Mouse (Mus musculus): ENCODE data around the gene Hunk. TPM values are rescaled to one million over a fixed set of nuclear protein-coding genes. Genes with fewer than 3 reads are reported as not detected.

The Hunk gene
- polyA plus RNA-seq, 1 experiment = 0.71 TPM

GRCm38 (mm10) chr16:90461304-90461905 is 75.6 kb downstream of the Hunk start:
- H3K4me3 ChIP-seq (ENCODE audit: insufficient read depth, poor library complexity, severe bottlenecking) = no peak overlapping the region
- H3K27me3 ChIP-seq (ENCODE audit: control insufficient read depth, insufficient read depth, insufficient read length) = no peaks in the 10 kb centered on the region
- no peak overlapping the region for H3ac ChIP-seq (ENCODE audit: control insufficient read depth, insufficient read length, low read depth)
- no peaks in the 10 kb centered on the region for H3K79me2 ChIP-seq (ENCODE audit: control insufficient read depth, insufficient read depth)
- H3K36me3 ChIP-seq (ENCODE audit: control insufficient read depth, insufficient read depth) = no peaks in the 10 kb centered on the region
- TF ChIP-seq USF1 (IDR thresholded peaks at IDR 0.05; ENCODE audit: low read depth) = no peak
- TF ChIP-seq MYOD1 (IDR thresholded peaks at IDR 0.05; ENCODE audit: control insufficient read depth, insufficient read length, low read depth) = no peak
- no peak for TF ChIP-seq MAX (IDR thresholded peaks at IDR 0.05)
- no peak for TF ChIP-seq FOSL1 (IDR thresholded peaks at IDR 0.05; ENCODE audit: insufficient read depth, low read length, poor library complexity, severe bottlenecking)
- TF ChIP-seq CTCF (IDR thresholded peaks at IDR 0.05; ENCODE audit: control insufficient read depth, insufficient read depth, insufficient read length) = no peak
- no peaks in the 10 kb centered on the region for H3K79me3 ChIP-seq (ENCODE audit: low read depth)

- Histone ChIP-seq H3K79me3 (ENCODE audit: low read depth) (no peaks in the 10 kb centered on the region), H3K4me3 (ENCODE audit: insufficient read depth, poor library complexity, severe bottlenecking) (no peak overlapping the region), H3K27me3 (ENCODE audit: control insufficient read depth, insufficient read depth, insufficient read length) (no peaks in the 10 kb centered on the region), H3K79me2 (ENCODE audit: control insufficient read depth, insufficient read depth) (no peaks in the 10 kb centered on the region), H3K36me3 (ENCODE audit: control insufficient read depth, insufficient read depth) (no peaks in the 10 kb centered on the region), H3ac (ENCODE audit: control insufficient read depth, insufficient read length, low read depth) (no peak overlapping the region)
- TF ChIP-seq MYOG (IDR thresholded peaks at IDR 0.05; ENCODE audit: control insufficient read depth, extremely low read depth, insufficient read length) = no peak
- no peak for TF ChIP-seq MYOD1 (IDR thresholded peaks at IDR 0.05; ENCODE audit: control insufficient read depth, insufficient read length, low read depth)
- TF ChIP-seq CEBPB (IDR thresholded peaks at IDR 0.05; ENCODE audit: low read depth) = no peak
- no peak for TF ChIP-seq CTCF (IDR thresholded peaks at IDR 0.05; ENCODE audit: control insufficient read depth, insufficient read depth, insufficient read length)
These were observed 77.0 kb downstream of the Hunk start for GRCm38 (mm10) chr16:90462728-90463275.

GRCm38 (mm10) chr16:90465154-90465553 is 79.3 kb downstream of the Hunk start:
- Histone ChIP-seq H3K27me3 (ENCODE audit: control insufficient read depth, insufficient read depth, insufficient read length) (no peaks in the 10 kb centered on the region), H3K79me3 (ENCODE audit: low read depth) (no peaks in the 10 kb centered on the region), H3K79me2 (ENCODE audit: control insufficient read depth, insufficient read depth) (no peaks in the 10 kb centered on the region), H3ac (ENCODE audit: control insufficient read depth, insufficient read length, low read depth) (no peak overlapping the region), H3K36me3 (ENCODE audit: control insufficient read depth, insufficient read depth) (no peaks in the 10 kb centered on the region), H3K4me3 (ENCODE audit: insufficient read depth, poor library complexity, severe bottlenecking) (no peak overlapping the region)
- TF ChIP-seq MYOG (IDR thresholded peaks at IDR 0.05; ENCODE audit: control insufficient read depth, extremely low read depth, insufficient read length) (no peak), USF1 (IDR thresholded peaks at IDR 0.05; ENCODE audit: low read depth) (no peak), FOSL1 (IDR thresholded peaks at IDR 0.05; ENCODE audit: insufficient read depth, low read length, poor library complexity, severe bottlenecking) (no peak), MAX (IDR thresholded peaks at IDR 0.05) (no peak), CEBPB (IDR thresholded peaks at IDR 0.05; ENCODE audit: low read depth) (no peak), CTCF (IDR thresholded peaks at IDR 0.05; ENCODE audit: control insufficient read depth, insufficient read depth, insufficient read length) (no peak), MYOD1 (IDR thresholded peaks at IDR 0.05; ENCODE audit: control insufficient read depth, insufficient read length, low read depth) (no peak)

- TF ChIP-seq CEBPB (IDR thresholded peaks at IDR 0.05; ENCODE audit: low read depth) (no peak), MAX (IDR thresholded peaks at IDR 0.05) (no peak), CTCF (IDR thresholded peaks at IDR 0.05; ENCODE audit: control insufficient read depth, insufficient read depth, insufficient read length) (no peak), FOSL1 (IDR thresholded peaks at IDR 0.05; ENCODE audit: insufficient read depth, low read length, poor library complexity, severe bottlenecking) (no peak), MYOG (IDR thresholded peaks at IDR 0.05; ENCODE audit: control insufficient read depth, extremely low read depth, insufficient read length) (no peak)
- no peaks in the 10 kb centered on the region for H3K79me2 ChIP-seq (ENCODE audit: control insufficient read depth, insufficient read depth)
- no peak overlapping the region for H3K4me3 ChIP-seq (ENCODE audit: insufficient read depth, poor library complexity, severe bottlenecking)
- no peaks in the 10 kb centered on the region for H3K79me3 ChIP-seq (ENCODE audit: low read depth)
- H3ac ChIP-seq (ENCODE audit: control insufficient read depth, insufficient read length, low read depth) = no peak overlapping the region
- no peaks in the 10 kb centered on the region for H3K36me3 ChIP-seq (ENCODE audit: control insufficient read depth, insufficient read depth)
- H3K27me3 ChIP-seq (ENCODE audit: control insufficient read depth, insufficient read depth, insufficient read length) = no peaks in the 10 kb centered on the region
These were observed 82.5 kb downstream of the Hunk start for GRCm38 (mm10) chr16:90468286-90468685.

GRCm38 (mm10) chr16:90475701-90476229 is 90.0 kb downstream of the Hunk start:
- Histone ChIP-seq H3ac (ENCODE audit: control insufficient read depth, insufficient read length, low read depth) (no peak overlapping the region), H3K36me3 (ENCODE audit: control insufficient read depth, insufficient read depth) (no peaks in the 10 kb centered on the region), H3K79me3 (ENCODE audit: low read depth) (no peaks in the 10 kb centered on the region), H3K4me3 (ENCODE audit: insufficient read depth, poor library complexity, severe bottlenecking) (no peak overlapping the region), H3K27me3 (ENCODE audit: control insufficient read depth, insufficient read depth, insufficient read length) (no peaks in the 10 kb centered on the region), H3K79me2 (ENCODE audit: control insufficient read depth, insufficient read depth) (no peaks in the 10 kb centered on the region)
- no peak for TF ChIP-seq MYOD1 (IDR thresholded peaks at IDR 0.05; ENCODE audit: control insufficient read depth, insufficient read length, low read depth)
- TF ChIP-seq CTCF (IDR thresholded peaks at IDR 0.05; ENCODE audit: control insufficient read depth, insufficient read depth, insufficient read length) = no peak
- no peak for TF ChIP-seq USF1 (IDR thresholded peaks at IDR 0.05; ENCODE audit: low read depth)
- no peak for TF ChIP-seq MYOG (IDR thresholded peaks at IDR 0.05; ENCODE audit: control insufficient read depth, extremely low read depth, insufficient read length)

- no peaks in the 10 kb centered on the region for H3K79me3 ChIP-seq (ENCODE audit: low read depth)
- H3K27me3 ChIP-seq (ENCODE audit: control insufficient read depth, insufficient read depth, insufficient read length) = no peaks in the 10 kb centered on the region
- no peaks in the 10 kb centered on the region for H3K79me2 ChIP-seq (ENCODE audit: control insufficient read depth, insufficient read depth)
- H3K4me3 ChIP-seq (ENCODE audit: insufficient read depth, poor library complexity, severe bottlenecking) = no peak overlapping the region
- H3K36me3 ChIP-seq (ENCODE audit: control insufficient read depth, insufficient read depth) = no peaks in the 10 kb centered on the region
- H3ac ChIP-seq (ENCODE audit: control insufficient read depth, insufficient read length, low read depth) = no peak overlapping the region
- TF ChIP-seq MYOG (IDR thresholded peaks at IDR 0.05; ENCODE audit: control insufficient read depth, extremely low read depth, insufficient read length) (no peak), MAX (IDR thresholded peaks at IDR 0.05) (no peak), CEBPB (IDR thresholded peaks at IDR 0.05; ENCODE audit: low read depth) (no peak), MYOD1 (IDR thresholded peaks at IDR 0.05; ENCODE audit: control insufficient read depth, insufficient read length, low read depth) (no peak), CTCF (IDR thresholded peaks at IDR 0.05; ENCODE audit: control insufficient read depth, insufficient read depth, insufficient read length) (no peak), USF1 (IDR thresholded peaks at IDR 0.05; ENCODE audit: low read depth) (no peak), FOSL1 (IDR thresholded peaks at IDR 0.05; ENCODE audit: insufficient read depth, low read length, poor library complexity, severe bottlenecking) (no peak)
These were observed 95.8 kb downstream of the Hunk start for GRCm38 (mm10) chr16:90481612-90482011.
